Mouse (Mus musculus): ENCODE results near the gene Akap2.

- TF ChIP-seq TAL1 (conservative IDR thresholded peaks at IDR 0.05; ENCODE audit: low read depth, low read length) (no peak), CTCF (IDR thresholded peaks at IDR 0.05; ENCODE audit: low read depth, low read length) (no peak)
Measured at GRCm38 (mm10) chr4:57866990-57867389, 149.5 kb downstream of the Akap2 start.
